Mouse (Mus musculus) layer of hippocampus, adult 9-11 months (tissue): Measurements from ENCODE around the gene Ypel4.

ENCODE experiments used
- DNase-seq: peaks from one replicate; pipeline ENCODE4 v3.0.0; 2022

Gene Ypel4

GRCm38 (mm10) chr2:84762295-84762694 lies 28.4 kb downstream of the Ypel4 start:
- no peak for DNase-seq

GRCm38 (mm10) chr2:84762818-84763217 lies 29.0 kb downstream of the Ypel4 start:
- no peak for DNase-seq

- DNase-seq, result no peak
These were observed 36.6 kb downstream of the Ypel4 start for GRCm38 (mm10) chr2:84770501-84770900.

GRCm38 (mm10) chr2:84772454-84772853 lies 38.6 kb downstream of the Ypel4 start:
- no peak for DNase-seq

DNA sequence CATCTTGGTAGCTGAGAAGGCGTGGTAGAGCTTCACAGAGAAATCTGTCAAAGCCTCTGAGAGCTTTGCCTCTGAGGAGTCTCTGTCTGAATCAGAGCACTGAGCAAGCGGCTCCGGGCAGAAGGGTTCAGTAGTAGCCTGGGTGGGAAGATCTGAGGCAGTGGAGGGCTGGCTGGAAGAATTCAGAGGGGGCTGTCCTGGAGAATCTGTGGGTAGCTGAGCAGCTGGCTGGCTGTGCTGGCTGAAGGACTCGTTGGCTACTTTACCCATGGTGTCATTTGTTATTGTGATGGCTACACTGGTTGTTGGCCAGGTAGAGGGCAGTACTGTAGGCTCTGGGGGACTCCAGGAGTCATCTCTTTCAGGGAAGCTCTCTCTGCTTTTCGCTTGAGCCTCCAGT lies 39.3 kb downstream of the Ypel4 start:
- DNase-seq, result no peak

DNA sequence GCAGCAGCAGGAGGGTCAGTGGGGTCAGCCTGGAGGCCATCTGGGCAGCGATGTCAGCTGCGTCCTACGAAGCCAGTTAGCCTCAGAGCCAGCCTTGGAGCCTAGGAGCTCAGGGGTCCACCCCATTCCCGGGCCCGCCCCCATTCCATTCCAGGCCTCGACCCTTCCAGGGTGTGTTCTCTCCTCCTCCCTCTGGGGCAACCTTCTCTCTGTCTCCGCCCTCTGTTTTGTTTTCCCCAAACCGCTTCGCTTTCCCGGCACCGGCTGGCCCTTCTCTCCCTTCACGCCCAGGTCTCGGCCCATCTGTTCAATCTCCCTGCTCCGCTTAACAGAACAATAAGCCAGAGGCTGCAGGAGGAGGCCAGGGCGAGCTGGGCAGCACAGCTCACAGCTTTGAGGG lies 40.9 kb downstream of the Ypel4 start:
- DNase-seq, result peak; percentile 8

- no peak for DNase-seq
These were observed 41.4 kb downstream of the Ypel4 start, which contains the start of gene Serping1 for GRCm38 (mm10) chr2:84775241-84775640. Gene Serping1 (minus strand): TSS chr2:84775444.

GRCm38 (mm10) chr2:84775665-84776064 lies 41.8 kb downstream of the Ypel4 start:
- no peak for DNase-seq

- no peak for DNase-seq
These were observed 43.8 kb downstream of the Ypel4 start for GRCm38 (mm10) chr2:84777706-84778105.

DNA sequence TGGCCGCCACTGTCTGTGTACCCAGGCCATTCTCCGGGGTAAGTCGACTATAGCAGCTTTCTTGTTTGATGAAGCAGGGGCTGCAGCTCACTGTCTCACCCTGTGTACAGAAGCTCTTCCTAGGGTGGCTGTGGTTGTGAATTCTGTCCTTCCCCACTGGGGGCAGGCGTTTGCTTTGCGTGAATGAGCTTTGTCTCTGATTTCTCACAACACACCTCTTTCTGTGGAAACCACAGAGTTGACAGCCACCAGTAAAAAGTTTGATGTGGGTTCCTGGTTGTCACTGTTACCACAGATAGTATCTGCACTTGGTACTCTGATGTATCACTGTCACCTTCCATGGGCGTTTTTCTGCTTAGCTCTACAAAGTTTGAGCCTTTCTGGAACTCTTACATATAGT lies 45.4 kb downstream of the Ypel4 start:
- DNase-seq, result no peak

DNA sequence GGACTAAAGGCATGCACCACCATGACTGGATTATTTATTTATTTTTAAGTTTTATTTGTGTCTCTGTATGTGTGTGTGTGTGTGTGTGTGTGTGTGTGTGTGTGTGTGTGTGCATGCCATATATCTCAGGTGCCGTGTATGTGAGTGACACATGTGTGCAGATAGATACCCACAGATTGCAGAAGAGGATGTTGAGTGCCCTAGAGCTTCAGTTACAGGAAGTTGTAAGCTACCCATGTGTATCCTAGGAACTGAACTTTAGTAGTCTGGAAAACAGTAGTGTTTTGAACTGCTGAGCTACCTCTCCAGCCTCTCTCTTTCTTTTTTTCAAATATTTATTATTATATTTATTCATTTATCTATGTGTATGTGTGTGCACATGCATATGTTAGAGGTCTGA lies 49.5 kb downstream of the Ypel4 start:
- no peak for DNase-seq

- DNase-seq, result no peak
These were observed 50.1 kb downstream of the Ypel4 start for GRCm38 (mm10) chr2:84783840-84784566.
